Mouse (Mus musculus) Muller cell, postnatal 12 days (primary cell): ENCODE results near the gene Mx1.

ENCODE experiments used
- DNase-seq: peaks from one replicate; pipeline ENCODE4 v3.0.0-alpha.2; 2015; ENCODE audit errors: inconsistent ontology term

Mx1 gene

DNA sequence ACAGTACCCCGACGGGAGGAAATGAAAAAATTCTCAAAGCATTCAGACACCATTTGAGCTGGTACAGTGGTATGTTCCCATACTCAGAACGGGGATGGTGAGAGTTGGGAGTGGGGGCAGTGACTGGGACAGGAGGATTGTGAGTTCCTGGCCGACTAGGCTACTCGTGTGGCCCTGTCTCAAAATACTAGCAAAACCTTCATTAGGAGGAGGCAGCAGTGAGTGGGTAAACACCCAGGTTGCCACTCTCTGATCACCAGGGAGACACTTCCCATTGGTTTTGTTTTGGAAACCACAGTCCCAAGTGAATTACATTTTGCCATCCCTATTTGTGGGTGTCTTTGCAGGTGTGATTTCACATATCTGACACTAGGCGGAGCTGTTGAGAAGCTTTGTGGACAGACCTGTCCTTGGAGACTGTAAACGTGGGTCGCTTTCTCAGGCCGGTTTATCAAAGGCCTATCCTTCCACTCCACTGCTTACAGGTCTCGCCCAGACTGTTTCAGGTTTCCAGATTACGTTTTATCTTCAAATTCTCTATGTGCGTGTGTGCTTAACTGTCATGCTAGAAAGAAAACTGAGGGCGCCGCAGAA, 18.9 kb downstream of the Mx1 start:
- peak; percentile 56 for DNase-seq

DNA sequence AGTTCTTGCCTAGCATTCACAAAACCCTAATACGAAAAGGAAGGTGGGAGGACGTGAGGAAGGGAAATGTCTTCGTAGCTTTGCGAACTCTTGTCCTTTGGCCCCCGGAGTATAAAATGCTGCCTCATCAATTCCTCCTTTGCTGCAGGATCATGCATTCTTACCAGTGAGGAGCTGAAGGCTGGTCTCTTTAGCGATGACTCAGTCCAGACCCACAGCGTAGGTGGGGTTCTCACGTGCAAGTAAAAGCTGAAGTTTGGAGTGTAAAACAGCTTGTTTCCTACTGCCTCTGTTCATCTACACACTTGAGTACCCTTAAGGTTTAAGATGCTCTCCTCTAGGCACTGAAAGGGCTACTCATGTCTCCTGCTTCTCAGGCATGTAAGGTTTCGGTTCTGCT, 20.7 kb downstream of the Mx1 start:
- no peak for DNase-seq

DNA sequence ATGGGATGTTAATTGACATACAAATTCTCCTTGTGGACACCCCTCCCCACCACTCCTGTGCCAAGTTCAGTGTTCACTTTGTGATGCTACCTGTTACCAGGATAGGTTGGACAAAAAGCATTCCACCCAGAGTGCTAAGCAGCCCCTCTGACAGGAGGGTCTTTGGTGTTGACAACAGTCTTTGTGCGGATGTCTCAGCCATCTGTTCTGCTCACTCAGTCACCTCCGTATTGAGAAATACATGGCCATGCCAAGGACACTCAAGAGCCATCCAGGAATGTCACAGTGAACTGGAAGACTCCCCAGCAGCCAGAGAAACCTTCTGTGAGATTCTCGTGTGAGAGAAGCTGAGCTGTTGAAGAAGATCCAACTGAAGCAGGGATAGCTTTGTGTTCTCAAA, 24.5 kb downstream of the Mx1 start:
- no peak for DNase-seq

DNA sequence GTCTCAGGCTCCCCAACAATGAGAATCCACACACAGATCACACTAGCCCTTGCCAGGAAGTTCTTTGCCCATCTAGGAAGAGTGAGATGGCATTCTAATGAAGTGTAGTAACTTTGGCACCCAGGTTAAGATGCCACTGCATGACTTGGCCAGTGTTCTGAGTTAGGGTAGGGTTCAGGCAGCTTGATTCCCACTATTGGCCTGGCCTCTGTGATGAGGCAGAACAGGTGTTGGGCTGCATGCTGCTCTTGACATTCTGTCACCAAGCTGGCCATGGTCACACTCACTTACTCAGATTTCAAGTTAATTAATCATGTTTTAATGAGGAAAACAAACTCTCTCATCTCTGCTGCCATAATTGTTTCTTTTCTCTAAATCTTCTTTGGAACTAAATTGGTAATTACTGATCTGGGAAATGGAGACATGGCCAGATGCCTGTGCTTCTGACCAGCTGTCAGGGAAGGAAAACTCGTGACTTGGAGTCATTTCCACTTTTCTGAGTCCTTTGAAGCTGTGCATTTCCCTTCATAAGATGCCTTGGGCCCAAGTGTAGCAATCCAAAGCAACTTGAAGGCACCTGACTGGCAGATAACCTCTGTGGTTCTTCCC, 25.2 kb downstream of the Mx1 start:
- DNase-seq, result peak; percentile 70

DNA sequence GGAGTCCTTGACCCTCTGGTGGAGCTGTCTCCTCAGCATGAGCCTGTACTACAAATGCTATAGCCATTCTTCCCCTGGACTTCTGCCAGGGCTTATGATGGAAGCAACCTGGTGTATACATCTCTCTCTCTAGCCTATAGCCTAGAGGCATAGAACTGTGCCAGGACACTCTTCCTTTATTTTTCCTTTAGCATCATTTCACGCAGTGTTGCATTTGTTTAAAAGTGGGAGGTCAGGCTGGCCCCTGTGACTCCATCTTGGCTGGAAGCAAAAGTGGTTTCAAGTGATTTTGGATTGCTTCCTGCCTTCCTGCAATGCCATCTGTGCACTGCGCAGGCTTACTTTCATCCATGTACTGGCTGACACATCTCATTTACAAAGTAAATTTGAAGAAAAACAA, 28.5 kb downstream of the Mx1 start:
- DNase-seq, result no peak

DNA sequence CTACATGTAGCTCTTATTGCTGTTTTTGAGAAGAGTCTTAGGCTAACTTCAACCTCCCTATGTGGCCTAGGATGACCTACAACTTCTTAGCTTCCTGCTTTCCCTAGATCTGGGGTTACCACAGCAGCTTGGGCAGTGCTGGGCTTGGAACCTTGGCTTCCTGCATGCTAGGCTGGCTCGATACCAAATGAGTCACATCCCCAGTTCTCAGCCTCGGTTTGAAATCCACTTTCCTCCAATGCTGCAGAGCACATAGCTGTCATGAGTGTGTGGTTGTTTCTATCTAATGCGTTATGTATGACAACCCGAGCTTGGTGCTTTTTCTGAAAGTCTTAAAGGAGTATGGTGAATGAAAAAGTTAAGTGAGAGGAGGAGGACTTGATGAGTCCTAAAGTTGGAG, 31.4 kb downstream of the Mx1 start:
- DNase-seq, result peak; percentile 62

DNA sequence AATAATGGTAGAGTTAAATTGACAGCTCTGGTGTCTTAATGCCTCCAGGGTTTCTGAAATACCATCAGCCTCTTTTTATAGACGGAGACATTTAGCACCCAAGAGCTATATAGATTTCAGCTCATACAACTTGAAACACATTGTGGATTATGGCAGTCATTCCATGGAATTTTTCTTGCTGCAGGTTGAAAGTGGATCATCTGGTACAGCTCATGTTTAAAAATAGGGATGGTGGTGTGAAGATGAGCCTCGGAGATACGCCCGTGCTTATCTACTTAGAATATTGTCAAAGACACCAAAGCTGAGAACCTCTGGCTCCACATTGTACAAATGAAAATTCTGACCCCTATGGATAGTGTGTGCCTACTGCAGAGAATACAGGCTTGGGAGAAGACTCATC, 32.6 kb downstream of the Mx1 start:
- DNase-seq, result no peak

DNA sequence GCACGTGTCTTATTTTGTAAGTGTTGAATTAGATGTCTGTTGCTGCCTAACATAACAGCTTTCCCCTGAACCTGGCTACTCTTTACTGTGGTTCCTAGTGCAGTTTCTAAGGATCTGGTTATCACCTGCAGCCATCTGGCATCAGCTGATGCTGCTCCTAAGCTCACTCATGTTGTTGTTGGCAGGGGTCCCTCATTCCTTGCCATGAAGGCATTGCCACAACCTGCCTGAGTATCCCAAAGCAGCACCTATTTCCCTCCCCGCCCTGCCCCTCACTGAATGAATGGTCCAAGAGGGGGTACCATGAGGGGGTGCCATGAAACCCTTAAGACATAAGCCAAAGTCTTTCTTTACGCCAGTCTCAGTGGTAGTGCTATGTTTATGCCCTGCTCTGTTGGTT, 34.7 kb downstream of the Mx1 start:
- no peak for DNase-seq

DNA sequence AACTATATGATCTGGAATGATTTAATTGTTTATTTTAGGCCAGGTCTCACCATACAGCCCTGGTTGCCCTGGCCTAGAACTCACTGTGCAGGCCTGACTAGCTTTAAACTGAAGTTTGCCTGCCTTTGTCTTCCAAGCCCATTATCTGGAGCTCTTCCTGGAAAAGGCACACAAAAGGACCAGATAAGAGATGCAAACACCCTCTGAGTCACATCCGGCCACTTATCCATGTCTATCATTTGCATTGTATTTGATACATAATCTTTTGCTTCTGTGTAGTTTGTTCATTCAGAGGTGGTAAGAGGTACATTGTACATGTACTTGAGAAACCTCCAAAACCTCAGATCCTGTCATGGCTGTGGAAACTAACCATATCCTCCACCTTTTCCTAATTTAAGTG, 39.1 kb downstream of the Mx1 start:
- DNase-seq, result no peak

DNA sequence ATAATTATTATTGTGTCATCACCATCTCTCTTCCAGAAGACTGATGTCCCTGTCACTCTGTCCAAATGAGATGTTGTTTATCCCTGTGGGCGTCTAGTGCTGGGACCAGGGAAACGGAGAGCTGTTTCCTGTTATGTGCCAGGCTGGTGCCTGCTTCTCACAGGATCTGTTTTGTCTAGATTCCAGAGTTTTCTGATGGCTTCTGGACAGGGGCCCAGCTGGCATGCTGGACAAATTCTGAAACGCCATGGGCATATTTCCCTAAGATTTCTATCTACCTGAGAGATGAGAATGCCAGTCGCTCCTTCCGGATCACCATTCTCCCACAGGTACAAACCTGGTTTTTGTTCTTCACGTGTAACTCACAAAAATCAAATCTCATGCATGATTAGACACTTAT, 41.0 kb downstream of the Mx1 start:
- no peak for DNase-seq

DNA sequence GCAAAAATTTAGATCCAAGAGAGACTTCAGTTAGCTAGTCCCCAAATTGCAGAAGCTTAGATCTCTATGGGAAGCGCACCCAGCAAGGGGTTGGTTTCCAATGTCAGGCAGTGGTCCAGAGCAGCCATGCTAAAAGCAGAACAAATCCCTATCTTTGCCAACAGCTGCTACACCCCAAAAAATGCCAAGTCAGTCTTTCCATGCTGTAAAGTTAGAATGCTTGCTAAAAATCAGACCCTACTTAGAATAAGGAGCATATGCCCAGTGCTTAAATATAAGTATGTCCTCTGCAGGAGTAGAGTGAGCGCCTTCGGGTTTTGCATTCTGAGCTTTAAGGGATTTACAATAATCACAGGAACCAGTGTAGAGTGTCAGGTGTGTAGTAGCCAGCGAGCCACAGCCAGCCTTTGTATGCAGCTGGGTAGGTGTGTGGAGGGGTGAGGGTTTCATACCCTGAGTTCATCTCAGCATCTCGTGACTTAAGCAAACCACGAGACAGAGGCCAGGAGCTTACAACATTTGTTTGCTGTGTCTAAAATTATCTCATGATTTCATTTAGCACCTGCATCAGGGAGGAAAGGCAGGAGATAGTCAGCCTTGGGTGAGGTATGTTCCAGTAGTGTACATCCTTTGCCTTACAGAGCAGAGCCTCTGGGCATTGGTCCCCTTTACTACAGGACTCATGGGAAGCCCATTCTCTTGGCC, 43.8 kb downstream of the Mx1 start:
- no peak for DNase-seq

DNA sequence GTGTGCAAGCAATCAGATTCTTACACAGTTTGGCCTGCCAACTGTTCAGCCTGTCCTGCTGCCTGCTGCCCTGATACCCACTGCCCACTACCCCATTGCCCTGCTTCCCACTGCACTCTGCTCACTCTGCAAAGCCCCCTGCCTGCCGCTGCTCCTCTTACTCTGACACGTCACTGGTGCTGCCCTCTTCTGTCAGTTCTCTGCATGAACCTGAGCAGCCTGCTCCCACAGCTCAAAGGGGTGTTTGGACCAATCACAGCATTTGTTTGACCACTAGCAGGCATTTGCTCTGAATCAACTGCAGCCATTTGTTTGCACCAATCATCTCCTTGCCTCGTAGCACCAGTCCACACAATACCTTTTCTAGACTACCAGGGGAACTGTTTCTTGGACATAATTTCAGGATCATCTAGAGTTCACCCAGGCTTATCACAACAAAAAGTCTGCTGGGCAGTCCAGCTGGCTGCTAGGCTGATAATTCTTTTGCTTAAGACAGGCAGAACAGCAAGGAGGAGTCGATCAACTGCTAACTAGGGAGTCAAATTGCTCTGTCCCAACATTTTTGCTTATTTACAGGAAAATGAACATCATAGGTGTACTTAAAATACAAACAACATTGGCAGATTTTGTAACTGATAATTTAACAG, 44.7 kb downstream of the Mx1 start:
- peak; percentile 62 for DNase-seq

DNA sequence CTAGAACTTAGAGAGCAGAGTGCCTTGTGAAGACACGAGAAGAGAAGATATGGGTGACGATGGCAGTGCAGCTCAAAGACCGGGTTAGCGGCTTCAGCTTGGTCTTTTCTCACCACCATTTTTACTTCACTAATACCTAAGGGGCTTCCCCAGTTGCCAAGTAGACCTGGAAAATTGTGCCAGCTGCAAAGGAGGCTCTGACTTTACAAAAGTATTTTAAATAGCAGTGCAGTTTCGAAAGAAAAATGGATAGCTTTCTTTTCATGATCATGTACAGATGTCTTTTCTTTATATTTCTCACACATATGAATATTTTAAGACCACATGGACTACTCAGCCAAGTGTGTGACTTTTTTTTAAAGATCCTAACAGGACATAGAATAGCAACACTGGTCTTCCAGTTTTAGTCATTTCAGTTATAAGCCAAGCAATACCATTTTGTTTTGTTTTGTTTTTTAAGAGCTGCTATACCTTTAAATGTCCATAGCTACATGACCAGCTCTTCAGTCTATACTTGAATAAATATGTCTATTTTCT, 57.2 kb downstream of the Mx1 start:
- DNase-seq, result no peak

DNA sequence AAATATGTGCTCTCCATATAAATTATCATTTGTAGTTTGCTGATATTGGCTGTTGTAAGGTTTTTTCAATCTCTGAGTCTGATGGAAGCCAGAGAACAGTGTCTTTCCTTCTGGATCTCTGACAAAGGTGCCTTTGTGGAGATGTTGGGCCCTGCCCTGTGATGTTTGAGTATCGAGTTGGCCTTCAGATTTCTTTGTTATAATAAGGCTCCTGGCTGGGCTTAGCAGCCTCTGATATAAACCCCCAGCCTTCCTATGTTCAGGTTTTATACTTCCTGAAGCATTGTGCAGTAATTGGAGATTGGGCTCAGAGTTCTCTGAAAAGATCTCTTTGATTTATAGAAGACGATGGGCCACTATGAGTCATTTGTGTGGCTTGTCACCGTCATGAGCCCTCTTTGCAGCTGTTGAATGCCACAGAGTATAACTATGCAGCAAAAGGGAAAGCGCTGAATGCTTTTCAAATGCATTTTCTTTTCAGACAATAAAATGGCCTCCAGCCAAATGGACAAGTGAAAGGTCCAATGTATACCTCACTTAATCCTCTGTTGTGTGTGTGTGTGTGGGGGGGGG, 60.4 kb downstream of the Mx1 start:
- DNase-seq, result peak; percentile 74

DNA sequence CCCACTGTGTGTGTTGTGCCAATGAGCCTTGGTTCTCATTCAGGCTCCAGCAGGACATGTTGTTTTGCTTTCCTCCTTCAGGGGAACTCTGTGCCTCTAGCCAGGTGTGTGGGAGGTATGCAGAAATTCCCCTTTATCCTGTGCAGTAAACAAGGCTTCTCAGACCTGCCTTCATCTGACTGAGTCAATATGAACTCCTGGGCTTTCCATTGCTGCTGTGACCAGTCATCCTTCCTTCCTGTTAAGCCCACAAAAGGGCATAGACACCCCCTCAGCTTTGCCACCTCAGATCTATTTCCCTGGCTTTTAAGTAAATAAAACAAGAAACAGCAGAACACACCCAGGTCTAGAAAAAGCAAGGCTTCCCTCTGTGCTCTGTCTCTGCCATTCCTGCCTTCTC, 61.0 kb downstream of the Mx1 start:
- DNase-seq, result no peak

DNA sequence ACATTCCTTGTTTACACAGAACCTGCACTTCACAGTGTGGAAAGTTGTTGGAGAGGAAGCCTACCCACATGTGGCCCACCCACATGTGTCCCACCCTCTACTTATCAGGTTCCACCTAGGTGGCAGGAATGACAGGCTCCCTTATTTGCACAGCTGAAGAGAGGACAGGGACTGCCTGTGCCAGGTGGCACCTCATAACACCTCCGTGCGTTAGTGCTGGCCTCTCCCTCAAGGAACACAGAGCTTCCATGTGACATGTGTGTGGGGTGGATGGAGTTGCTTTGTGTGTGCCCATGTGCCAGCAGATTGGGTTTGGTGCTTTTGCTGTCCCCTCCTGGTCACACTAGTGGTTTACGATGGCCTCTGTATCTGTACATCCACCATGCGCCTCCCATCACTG, 62.7 kb downstream of the Mx1 start:
- DNase-seq, result no peak

DNA sequence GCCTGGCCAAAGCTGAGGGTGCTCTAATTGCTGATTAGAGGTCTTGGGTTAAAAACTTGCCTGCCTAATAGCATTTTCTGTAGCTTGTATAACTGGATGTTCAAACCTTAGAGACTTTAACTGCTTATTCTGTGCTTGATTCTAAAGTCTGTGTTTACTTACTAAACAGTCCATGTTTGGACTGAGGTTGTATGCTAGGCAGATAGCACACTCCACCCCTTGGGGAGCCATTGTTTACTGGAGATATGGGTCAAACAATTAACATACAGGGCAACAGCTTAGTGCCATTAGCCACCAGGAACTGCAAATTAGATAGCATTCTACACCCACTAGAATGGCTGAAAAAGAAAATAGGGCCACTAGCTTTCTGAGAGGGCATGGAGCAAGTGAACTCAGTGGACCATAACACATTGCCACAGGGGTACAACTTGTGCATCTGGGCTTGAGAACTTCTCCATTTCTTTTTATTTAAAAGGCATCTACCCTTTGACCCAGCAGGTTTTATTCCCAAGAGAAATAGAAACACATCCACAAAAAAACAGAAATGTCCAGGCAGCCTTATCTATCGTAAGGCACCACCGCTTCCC, 64.7 kb downstream of the Mx1 start:
- no peak for DNase-seq
